Mouse (Mus musculus) spleen, postnatal 10 days (tissue): Measurements from ENCODE around the gene Slitrk2.

Experiments
- DNase-seq, 2 experiments: peaks; one replicate each; pipeline ENCODE4 v3.0.0; 2021 to 2022; ENCODE audit warnings: low spot score in 2 of 2

The Slitrk2 gene

DNA sequence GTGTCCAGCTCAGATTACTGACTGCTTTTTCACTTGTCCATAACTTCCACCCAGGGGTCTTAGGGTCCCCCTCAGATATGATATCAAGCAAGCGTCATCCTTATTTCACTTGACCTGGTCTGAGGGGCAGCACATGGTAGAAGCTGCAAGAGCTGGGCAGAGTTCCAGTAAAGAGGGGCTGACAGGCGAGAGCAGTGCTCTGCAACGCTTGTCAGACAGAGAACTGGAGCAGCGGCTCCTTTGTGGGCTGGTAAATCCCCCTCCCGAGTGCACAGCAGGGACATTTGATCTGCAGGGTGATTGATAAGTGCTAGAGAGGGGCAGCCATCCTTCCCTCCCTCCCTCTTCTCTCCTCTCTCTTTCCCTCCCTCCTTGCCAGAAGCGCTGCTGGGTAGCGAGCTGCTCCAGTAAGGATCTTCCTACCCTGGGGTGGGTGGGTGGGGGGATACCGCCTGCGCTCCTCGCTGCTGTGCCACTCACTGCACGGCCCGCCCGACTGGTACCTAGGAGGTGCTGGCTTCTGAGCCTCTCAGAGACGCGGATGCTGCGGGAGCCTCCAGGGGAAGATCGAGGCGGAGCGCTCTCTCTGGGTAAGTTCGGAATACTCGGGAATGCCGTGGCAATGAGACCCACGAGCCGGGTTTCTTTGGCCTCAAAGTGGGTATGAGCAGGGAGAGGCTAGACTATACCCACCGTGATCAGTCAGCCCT is at the start of gene Slitrk2:
Gene Slitrk2 (plus strand): TSS at position 408 of the 710 bp plus-strand sequence.
- no peak for DNase-seq

DNA sequence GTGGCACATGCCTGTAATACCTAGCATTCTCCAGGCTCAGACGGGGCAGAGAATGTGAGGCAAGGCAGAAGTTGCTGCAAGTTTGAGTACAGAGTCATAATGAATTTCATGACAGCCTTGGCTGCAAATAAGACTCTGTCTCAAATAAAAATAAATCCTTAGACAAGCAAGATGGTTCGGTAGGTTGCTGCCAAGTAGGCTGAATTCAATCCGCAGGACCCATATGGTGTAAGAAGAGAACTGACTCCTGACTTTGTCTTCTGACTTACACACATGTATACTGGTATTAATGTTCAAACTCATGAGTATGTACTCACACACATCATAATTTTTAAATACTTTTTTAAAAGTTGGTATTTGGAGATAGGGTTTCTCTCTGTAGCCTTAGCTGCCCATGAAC is 43.6 kb upstream of the Slitrk2 start:
- DNase-seq = no peak

DNA sequence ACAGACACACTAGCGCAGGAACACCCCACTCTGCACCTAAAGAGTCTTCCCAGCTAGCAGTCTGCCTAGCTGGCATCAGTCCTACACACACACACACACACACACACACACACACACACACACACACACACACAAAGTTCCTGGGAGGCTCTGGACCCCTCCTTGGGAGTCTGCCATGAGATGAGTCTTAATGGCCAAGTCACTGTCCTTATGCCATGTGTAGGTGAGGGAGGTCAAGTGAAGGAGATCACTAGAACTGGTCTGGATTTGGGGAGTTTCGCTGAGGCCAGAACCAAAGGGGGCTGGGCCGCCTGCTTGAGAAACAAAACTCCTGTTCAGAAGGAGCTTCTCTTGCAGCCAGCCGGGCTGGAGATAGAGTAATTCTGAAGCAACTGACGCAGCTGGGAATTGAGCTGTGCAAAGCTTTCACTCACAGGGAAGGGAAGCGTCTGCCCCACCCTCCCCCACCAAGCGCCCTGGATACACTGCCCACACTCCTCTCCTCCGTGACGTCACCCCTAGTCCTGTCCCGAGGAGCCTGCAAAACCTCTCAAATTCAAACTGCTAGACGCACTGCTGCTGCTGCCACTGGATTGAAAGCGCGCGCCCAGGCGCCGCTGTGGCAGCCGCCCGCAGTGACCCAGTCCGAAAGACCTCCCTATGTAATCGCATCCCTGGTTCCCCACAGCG is 3.5 kb downstream of the Slitrk2 start:
- no peak for DNase-seq

DNA sequence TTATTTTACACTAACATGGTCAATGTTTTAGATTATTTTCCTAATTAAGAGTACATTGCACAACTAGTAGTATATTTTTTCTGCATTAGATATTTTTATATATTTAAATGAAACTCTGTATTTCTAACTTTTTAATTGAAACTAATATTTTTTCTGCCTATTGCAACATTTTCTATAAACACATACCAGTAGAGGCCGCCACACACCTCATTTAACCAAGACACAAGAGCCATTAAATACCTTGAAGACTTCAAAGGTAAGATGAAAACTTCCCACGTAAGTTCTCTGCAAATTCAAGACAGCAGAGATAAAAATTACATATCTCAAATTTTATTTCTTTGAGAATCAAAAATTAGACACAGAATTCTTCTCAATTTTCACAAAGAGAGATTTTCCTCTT is 8.2 kb downstream of the Slitrk2 start:
- DNase-seq = no peak

DNA sequence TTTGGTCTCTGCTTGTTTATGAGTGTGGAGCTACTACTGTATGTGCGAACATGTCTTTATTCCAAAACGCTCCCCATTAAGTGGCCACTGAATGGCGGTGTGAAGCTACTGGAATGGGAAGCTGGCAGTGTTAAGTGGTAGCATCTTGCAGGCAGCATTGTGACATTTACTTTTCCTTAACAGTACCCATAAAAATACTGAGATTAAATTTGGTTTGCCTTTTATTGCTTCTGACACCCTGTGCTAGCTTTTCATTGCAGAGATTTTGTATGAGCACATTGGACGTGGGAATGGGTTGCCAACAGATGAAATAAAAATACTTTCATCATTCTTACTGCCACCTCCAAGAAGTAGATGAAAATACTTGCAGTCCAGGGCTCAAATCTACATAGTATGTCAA is 27.8 kb downstream of the Slitrk2 start:
- DNase-seq = no peak

DNA sequence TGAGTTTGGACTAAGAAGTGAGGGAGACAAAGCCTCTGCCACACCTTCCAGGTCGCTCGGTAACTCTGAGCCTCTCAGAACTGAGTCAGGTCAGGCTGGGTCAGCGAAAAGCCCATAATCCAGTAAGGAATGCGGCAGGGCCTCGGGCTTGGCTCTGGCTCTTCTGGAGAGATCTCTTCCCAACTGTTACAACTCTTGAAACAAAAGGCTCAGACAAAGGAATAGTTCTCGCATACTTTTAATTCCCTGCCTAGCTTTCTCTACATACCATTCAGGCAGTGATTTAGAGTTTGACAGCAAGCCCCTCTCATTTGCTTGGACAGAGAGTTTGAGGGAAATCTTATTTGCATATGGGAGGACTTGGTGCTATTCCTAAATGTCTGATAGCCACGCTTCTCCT is 29.5 kb downstream of the Slitrk2 start:
- no peak for DNase-seq
